Mouse (Mus musculus): ENCODE measurements around the gene Catsperz.
"Not testable (repeated sequence)": the region's sequence is repeated elsewhere in the genome, so short reads cannot be mapped to it uniquely, and the experiment has no call there.

The Catsperz gene

GRCm38 (mm10) chr19:6907811-6908540, 17.2 kb downstream of the Catsperz start:
- no peak for DNase-seq (ENCODE audit: low read depth, low spot score)

- DNase-seq (ENCODE audit: low read depth, low spot score) = no peak
Measured at GRCm38 (mm10) chr19:6907094-6907493, 18.1 kb downstream of the Catsperz start.

- DNase-seq (ENCODE audit: low read depth, low spot score) = no peak
Measured at GRCm38 (mm10) chr19:6906199-6906598, 19.0 kb downstream of the Catsperz start.

GRCm38 (mm10) chr19:6905498-6906159, 19.6 kb downstream of the Catsperz start:
- no peak for DNase-seq (ENCODE audit: low read depth, low spot score)

- DNase-seq (ENCODE audit: low read depth, low spot score) = no peak
Measured at GRCm38 (mm10) chr19:6904846-6905245, 20.3 kb downstream of the Catsperz start.

GRCm38 (mm10) chr19:6903031-6903430, 22.1 kb downstream of the Catsperz start:
- DNase-seq (ENCODE audit: low read depth, low spot score) = no peak

GRCm38 (mm10) chr19:6899641-6900040, 25.5 kb downstream of the Catsperz start:
- DNase-seq (ENCODE audit: low read depth, low spot score) = no peak

- DNase-seq (ENCODE audit: low read depth, low spot score) = not testable (repeated sequence)
Measured at GRCm38 (mm10) chr19:6895608-6896305, 29.4 kb downstream of the Catsperz start.

- no peak for DNase-seq (ENCODE audit: low read depth, low spot score)
Measured at GRCm38 (mm10) chr19:6893731-6894451, 31.3 kb downstream of the Catsperz start.

GRCm38 (mm10) chr19:6892512-6892911, 32.7 kb downstream of the Catsperz start:
- DNase-seq (ENCODE audit: low read depth, low spot score) = no peak

GRCm38 (mm10) chr19:6877965-6878364, 47.2 kb downstream of the Catsperz start:
- DNase-seq (ENCODE audit: low read depth, low spot score) = no peak

GRCm38 (mm10) chr19:6876799-6877198, 48.4 kb downstream of the Catsperz start:
- DNase-seq (ENCODE audit: low read depth, low spot score) = no peak

- DNase-seq (ENCODE audit: low read depth, low spot score) = no peak
Measured at GRCm38 (mm10) chr19:6875834-6876233, 49.3 kb downstream of the Catsperz start.

GRCm38 (mm10) chr19:6874257-6874656, 50.9 kb downstream of the Catsperz start:
- DNase-seq (ENCODE audit: low read depth, low spot score) = no peak

GRCm38 (mm10) chr19:6872701-6873100, 52.5 kb downstream of the Catsperz start:
- DNase-seq (ENCODE audit: low read depth, low spot score) = no peak
